Mouse (Mus musculus) forelimb bud, embryonic 11.5 days (tissue): Measurements from ENCODE around the gene AI481877.
"Not testable (repeated sequence)": the region's sequence is repeated elsewhere in the genome, so short reads cannot be mapped to it uniquely, and the experiment has no call there.

Experiments used
- DNase-seq: peaks from one replicate; pipeline ENCODE4 v3.0.0-alpha.2; 2012; ENCODE audit warnings: low read depth, low spot score

The AI481877 gene

DNA sequence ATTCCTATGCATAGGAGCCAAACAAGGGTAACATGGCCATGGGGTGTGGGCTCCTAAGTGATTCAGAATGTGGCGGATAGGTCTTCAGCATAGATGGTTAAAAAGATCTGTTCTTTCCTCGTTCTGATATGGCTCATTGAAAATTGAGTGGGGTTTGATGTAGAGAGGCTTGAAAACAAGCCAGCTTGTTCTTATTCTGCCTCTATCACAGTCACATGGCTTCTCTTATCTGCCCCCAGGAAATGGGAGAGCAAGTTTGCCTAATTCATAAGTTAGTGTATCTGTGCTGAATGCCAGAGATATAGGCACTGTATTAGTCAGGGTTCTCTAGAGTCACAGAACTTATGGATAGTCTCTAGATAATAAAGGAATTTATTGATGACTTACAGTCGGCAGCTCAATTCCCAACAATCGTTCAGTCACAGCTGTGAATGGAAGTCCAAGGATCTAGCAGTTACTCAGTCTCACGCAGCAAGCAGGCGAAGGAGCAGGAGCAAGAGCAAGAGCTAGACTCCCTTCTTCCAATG is at the start of gene AI481877:
Gene AI481877, minus strand, starts transcription at position 477 of the 527 bp plus-strand sequence.
- not testable (repeated sequence) for DNase-seq

DNA sequence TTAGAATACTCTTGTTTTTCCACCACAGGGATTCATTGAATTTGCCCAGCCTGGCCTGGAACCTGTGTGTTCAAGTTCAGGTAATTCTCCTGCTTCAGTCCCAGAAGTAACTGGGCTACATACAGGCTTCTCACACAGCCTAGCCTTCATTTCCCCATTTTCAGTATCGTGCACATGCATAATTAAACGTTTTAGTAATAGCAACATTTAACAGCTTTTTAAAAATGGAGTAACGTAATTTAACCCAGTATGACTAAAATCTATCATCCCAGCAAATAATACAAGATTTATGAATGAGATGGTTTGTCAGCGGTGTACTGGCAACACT is 49.7 kb upstream of the AI481877 start:
- no peak for DNase-seq

DNA sequence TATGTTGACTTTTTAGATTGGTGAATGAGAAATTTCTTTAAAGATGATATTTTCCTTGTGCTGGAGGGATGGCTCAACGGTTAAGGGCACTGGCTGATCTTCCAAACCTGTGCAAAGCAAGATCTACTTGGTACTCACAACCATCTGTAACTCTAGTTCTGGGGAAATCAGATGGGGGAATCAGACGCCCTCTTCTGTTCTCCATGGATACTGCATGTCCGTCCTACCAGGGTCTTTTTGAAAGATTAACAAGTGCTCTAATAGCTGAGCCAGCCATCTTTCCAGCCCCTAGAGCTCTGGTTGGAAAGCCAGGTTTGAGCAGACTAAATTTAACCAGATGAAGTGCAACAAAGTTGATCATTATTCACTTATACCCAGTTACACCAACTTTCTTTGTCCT is 48.5 kb upstream of the AI481877 start:
- DNase-seq = peak; percentile 69

DNA sequence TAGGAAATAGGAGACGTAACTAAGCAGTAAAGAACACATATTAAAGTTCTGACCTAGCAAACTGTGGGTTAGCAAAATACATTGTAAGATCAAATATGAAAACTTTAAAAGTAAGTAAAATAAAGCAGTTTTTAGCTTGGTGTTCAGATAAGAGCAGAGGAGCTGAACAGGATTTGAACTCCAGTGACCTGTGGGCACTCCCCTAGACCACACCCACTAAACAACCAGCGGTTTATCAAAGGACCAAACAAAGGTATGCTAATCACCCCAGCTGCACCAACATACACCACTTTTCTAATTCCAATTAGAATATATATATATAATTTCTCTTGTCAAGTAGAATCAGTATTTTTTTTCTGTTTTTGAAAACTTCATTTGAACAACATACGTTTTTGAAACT is 46.9 kb upstream of the AI481877 start:
- no peak for DNase-seq

DNA sequence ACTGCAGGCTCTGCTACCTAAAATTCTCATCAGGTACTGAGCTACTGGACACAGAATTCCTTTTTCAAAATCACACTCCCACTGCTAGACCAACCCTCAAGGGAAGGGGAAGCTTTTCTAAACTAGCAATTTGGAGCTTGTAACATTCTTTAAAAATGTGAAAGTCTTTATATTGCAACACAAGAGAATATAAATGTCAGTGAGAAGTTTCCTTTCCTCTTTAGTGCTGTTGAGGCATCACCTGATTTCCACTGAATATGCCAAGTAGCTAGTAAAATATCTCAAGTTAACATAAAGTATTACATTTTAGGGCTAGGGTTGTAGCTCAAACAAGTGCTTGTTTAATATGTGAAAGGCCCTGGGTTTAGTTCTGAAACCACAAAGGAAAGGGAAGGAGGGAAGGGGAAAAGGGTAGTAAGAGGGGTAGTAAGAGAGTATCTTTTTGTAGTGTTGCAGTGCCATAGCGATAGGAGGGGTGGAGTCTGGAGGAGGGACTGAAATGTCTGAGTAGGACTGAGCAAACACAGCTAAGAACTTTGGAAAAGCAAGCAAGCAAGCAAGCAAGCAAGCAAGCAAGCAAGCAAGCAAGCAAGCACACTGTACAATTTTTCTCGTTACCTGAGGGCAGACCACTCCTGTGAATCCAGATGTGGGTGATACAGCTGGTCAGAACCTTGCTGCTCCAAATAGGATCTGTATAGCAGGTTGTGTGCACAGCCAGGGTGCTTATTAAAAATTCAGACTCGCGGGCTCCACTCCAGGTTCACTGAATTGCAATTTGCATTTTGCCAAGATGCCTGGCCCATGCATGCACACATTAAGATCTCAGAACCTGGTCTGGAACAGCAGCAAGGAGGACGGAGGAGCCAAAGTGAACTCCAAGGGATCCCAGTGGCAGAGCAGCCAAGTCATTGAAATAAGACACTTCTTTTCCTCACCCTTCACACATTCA is 42.8 kb upstream of the AI481877 start:
- DNase-seq = no peak

DNA sequence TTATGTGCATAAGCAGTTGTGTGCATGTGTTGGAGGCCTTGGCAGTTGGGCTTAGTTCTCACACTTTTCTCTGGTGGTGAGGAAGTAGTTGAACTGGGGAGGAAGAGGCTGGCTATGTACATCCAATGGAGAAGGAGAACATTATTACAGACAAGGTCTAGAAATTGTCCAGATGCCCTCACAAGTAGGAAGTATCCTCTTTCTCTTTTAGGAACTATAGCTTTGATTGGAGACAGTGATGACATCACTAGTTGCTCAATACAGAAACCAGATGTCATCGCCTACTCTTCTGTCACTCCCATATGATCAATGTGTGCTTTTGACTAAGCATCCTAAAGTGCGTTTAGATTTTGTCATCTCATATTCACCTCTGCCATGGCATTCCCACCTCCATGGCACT is 38.8 kb upstream of the AI481877 start:
- no peak for DNase-seq

DNA sequence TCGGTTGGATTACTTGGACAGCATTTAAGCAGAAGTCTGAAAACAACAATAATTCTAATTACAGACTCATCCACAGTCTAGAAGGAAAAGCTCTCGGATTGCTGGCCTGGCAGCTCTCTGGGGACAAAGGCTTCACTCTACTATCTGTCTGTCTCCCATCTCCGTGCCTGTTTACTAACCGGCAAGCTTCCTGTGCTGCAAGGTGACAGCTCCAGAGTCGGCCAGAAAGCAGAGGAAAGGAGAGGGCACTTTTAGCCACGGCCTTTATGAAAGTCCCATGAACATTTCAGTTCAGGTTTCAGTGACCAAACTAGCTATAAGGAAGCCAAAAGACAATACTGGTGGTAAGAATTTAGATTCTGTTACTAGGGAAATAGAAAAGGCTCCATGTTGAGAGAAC is 37.1 kb upstream of the AI481877 start:
- no peak for DNase-seq

DNA sequence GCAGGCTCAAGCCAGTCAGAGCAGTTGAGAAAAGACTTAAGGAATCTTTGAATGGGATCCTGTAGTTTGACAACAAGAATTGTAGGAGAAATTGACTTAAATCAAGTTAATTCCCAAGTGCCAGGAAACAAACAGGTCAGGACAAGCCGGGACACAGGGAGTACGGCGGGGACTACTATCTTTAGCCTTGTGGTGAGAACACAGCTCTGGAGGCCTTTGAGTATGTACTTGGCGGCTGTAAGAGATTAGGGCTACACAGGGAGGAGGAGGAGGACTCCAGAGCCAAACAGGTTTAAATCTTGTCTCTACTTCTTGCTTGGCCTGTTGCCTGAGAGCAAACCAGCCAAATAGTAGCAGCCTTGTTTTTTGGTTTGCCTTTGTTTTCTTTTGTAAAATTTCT is 36.2 kb upstream of the AI481877 start:
- DNase-seq = no peak

DNA sequence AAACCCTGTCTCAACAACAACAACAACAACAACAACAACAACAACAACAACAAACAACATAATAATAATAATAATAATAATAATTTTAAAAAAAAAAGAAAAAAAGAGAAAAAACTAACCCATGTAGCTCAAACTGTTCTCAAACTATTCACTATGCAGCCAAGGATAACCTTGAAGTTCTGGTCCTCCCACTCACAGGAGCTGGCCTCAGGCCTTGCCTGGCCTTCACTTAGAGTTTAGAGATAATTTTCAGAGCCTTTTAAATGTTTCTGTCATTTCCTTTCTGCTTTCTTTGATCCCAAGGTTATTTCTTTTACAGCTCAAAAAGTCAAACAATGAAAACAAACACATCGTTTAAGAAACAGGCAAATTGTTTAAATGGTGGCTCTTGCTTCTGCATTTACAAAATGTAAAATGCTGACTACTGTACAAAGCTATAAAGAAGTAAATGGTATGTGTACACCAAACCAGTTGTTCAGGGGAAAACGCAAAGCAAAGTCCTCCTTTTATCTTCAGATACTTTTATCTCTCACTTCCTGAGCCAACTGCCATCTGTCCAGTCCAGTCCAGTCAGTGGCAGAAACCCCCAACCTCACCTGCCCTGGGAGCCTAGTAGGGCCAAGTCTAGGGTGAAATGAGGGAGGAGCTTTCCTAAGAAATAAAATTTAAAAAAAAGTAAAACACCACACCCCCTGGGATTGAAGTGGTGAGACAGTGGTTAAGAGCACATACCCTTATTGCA is 34.6 kb upstream of the AI481877 start:
- DNase-seq = no peak

DNA sequence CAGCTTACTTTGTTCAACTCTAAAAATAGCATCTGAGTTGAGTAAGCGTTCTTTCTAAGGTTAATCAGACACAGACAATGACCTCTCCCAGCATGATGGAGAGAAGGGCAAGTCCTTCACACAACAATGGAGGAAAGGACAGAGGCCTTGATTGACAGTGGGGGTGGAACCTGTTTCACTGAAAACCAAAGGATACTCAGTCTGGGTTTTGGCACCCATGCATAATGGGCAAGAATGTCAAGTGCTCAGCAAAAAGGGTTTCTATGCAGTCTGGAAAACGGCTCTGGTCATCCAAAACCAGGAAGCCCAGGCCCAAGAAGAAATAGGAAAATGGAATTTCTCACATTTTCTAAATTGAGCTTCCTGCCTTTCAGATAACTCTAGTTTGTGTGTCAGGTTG is 33.8 kb upstream of the AI481877 start:
- no peak for DNase-seq

DNA sequence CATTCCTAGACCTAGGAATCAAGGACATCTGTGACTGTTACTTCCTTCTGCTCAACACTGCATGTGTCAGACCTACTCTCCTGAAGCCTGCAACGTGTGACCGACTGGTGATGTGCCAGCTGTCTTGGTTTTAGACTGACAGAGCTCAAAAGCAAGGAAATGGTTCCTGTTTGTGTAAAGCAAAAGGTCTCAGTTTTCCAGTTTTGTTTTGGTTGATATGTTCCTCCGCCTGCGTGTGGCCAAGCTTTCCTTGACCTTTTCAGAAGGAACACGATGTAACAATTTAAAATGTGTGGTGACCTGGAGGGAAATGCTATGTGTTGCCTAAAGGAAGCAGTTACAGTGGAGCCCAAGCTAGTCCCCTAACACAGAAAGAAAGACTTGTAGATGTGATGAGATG is 31.2 kb upstream of the AI481877 start:
- DNase-seq = no peak

DNA sequence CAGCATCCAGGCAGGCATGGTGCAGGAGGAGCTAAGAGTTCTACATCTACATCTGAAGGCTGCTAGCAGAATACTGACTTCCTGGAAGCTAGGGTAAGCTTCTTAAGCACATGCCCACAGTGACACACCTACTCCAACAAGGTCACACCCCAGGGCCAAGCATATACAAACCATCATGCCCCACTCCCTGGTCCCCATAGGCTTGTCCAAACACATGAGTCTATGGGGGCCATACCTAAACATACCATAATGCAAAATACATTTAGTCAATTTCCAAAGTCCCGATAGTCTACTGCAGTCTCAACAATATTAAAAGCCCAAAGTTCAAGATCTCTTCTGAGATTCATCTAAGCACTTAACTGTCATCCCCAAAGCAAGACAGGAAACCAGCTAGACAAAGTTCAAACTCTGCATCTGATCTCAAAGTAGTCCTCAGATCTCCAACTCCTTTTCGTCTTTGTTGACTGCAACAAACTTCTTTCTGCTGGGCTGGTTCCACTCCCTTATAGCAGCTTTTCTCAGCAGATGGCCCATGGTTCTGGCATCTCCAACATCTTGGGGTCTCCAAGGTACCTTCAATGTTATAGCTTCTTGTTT is 28.6 kb upstream of the AI481877 start:
- DNase-seq = no peak

DNA sequence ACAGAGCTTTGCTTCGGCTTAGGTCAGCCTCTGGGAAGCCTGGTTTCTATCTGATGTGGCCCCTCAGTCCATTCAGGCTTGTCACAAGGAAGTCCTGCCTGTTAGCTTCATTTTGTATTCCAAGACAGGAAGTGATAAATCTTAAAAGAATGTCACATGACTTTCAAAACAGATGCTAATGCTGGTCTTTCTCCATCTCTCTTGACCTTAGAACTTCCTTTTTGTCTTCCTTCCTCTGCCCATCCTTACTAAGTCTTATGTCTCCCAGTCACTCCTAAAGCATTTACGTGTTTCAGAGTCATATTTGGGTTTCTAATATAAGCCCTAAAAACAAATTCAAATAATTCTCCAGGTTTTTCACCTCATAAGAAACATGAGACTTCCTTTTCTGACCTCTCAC is 25.3 kb upstream of the AI481877 start:
- DNase-seq = no peak

DNA sequence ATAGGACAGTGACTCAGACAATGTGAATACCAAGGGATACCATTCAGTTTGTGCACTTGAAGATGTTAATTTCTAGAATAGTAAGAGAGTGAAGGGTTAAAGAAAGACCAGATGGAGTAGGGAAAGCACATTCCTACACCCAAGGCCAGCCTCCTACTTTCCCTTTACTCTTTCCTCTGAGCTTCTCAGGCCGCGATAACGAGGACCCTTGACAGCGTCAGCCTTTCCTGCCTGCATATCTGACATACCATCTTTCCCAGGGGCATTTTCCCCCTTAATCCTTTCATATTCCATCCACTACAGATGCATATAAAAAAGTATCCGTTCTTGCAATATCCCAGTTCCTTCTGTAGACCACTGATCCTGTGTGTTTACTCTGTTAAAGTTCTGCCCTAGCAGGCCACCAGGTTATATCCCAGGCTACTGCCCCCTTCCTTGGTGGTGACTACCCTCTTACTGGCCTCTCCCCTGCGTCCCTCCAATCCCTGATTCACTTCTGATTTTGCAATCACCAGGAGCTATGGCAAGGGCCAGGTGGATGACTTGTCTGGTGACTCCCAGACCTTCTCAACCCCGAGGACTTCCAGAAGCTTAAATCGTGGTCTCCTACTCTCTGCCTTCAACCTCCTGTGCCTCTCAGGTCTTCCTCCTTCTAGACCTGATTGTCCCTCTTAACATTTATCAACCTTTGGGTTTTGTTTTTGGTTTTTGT is 22.3 kb upstream of the AI481877 start:
- DNase-seq = no peak

DNA sequence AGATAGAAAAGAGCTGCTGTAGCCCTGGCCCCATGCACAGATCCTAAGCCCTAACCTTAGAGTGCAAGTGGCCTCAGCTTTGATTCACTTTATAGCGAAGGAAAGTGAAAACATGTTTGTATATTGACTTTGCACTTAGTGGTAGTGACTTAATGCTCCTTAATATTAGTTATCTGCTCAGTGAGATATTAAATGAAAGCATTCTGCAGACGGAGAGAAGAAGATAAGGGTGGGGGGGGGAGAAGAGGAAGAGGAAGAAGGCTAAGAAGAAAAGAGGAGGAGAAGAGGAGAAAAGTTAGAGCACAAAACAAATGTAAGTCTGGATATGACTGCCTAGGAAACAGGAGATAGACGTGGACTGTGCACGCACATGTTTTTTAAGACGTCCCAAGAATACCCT is 21.5 kb upstream of the AI481877 start:
- DNase-seq = no peak

DNA sequence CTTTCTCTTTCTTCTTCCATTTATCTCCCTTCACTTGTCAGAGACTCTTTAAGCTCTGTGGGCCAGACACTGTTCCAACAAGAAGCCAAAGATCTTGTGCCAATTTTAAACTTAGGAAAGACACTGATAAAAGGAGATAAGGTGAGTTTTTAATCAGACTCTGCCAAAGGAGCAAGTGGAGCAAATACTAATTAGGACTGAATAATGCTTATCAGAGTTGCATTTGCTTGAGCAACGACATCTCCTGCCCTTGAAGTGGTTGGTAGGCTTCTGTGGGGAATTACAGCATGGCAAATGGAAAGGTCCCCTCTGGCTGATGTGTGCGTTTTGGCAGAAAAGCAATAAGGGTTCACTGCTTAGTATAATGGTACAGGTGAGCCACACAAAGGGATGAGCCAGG is 18.9 kb upstream of the AI481877 start:
- no peak for DNase-seq

DNA sequence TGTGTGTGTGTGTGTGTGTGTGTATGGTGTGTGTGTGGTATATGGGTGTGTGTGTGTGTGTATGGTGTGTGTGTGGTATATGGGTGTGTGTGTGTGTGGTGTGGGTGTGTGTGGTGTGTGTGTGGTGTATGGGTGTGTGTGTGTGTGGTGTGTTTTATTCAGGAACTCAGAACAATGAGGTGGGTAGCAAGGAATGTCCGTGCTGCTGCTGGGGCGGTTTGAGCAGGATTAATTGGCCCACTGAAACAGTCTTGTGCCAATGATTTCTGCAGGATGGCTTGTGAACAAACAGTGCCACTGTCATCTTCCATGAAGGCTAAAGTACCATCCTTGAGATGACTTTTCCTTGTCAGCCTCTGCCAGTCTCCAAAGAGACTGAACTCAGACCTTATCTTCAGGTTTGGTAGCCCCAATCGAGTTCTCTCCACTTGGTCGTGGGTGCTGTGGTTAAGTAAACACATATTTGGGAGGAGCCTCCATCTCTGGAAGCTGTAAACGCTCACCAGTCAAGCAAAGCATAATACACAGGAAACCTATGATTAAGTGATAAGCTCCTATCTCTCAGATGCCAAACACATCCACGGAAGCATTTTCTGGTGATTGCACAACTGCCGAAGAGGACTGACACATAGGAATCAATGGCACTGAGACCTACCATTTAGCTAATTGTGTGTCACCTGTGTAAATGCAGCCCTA is 18.3 kb upstream of the AI481877 start:
- no peak for DNase-seq

DNA sequence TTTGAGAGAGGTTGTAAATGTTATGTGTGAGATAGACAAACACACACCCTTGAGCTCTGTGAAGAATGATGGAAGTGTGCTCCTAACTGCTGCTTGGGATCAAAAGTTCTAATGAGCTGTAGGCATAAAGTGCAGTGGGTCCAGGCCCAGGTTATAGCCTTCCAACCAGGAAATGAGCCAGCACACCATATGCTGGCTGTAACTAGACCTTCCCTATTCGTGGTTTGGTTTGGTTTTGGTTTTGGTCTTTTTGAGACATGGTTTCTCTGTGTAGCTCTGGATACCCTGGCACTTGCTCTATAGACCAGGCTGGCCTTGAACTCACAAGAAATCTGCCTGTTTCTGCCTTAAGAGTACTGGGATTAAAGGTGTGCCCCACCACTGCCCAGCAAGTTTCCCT is 13.2 kb upstream of the AI481877 start:
- no peak for DNase-seq

DNA sequence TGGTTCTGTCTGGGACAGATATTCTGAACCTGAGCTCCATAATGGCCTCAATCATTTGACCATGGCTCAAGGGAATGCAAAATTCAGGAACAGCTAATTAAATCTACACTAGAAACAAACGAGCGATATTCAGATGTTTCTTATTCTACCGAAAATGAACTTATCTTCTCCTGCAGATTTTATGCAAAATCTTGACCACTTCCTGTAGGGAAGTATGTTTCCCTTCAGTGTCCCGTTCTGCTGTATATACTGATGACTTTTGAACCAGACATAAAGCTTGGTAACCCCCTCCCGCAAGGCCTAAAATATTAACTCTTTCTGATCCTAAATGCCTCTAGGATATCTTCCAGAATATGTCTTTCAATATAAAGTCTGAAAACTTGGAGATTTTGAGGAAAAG is 12.1 kb upstream of the AI481877 start:
- DNase-seq = no peak

DNA sequence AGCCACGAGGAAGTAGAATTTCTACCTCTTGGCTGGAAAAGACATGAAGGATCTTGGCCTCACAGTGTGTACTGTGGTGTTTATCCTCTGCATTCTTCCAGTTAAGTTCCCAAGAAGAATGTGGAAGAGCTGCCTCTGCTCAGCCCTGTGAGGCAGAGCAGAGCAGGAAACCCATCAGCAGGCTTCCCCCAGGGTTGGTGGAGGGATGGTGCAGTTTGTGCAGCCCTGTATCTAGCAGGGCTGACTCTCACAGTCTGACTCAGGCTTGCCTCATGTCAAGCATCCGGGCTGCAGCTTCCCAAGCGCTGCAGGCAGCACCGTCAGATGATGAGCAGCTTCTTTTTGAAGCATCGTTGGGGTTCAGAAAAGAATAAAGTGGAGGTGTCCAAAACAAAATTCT is 10.3 kb upstream of the AI481877 start:
- DNase-seq = no peak

DNA sequence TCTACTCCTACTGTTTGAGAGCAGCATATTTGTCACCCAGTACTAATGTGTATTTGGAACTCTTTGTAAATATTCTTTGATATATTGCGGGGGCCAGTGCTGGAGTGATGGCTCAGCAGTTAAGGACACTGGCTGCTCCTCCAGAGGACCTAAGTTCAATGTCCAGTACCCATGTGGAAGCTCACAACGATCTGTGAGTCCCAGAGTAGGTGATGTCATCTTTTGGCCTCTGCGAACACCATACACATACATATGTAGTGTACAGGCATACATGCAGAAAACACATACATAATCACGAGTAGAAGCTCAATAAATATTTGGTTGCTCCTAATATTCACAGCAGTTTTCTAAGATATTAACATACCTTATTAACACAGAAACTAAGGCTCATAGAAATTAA is 9.8 kb downstream of the AI481877 start:
- DNase-seq = no peak
